Mouse (Mus musculus) retina, embryonic 14.5 days (tissue): ENCODE results near the gene Olfr1297.

ENCODE experiments used
- DNase-seq: peaks from one replicate; pipeline ENCODE4 v3.0.0-alpha.2; 2015; ENCODE audit warnings: low spot score

The Olfr1297 gene

DNA sequence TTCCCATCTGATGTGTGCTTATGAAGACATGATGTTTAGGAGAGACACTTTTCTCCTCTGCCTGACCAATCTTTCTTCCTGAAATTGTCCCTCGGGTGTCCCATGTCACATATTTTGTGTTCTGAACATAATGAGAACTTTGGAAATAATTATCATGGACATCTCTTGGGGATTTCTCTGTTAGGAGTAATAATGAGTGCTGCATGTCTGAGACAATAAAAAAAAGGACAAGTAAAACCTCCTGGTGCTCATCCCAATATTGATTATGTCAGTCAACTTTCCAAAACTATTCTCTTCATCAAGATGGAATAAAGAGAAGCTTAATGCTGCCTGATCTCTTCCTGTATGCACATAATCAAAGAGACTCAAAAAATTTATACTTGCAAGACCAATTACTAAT lies at the start of gene Olfr1297:
Gene Olfr1297 (minus strand): TSS at position 101 of the 400 bp plus-strand sequence.
- DNase-seq: no peak

DNA sequence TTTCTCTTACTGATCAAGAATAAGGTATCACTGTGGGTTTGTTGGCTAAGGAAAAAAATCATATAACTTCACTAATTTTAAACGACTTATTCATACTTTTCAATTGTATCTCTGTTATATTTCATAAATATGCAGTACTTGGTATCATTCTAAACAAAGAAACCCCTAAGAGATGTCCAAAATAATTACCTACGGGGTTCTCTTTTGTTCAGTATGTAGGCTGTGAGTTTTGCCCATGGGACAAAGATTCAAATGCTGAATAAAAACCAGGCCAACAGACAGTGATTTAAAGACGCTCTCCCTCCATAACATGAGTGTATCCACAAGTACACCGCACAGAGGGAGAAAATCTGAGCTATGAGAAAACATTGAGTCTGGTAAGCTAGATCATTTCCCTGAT lies 34.8 kb upstream of the Olfr1297 start, which contains the start of gene Olfr1299:
Gene Olfr1299 (plus strand): TSS at position 301 of the 400 bp plus-strand sequence.
- DNase-seq: no peak

DNA sequence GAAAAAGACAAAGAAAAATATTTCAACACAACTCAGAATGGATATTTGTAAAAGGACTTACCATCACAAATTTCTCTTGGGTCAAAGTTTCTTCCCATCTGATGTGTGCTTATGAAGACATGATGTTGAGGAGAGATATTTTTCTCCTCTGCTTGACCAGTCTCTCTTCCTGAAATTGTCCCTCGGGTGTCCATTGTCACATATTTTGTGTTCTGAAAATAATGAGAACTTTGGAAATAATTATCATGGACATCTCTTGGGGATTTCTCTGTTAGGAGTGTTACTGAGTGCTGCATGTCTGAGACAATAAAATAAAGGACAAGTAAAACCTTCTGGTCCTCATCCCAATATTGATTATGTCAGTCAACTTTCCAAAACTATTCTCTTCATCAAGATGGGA lies 22.8 kb upstream of the Olfr1297 start, which contains the start of gene Olfr1298:
Gene Olfr1298 (minus strand): TSS at position 101 of the 400 bp plus-strand sequence.
- DNase-seq: no peak

DNA sequence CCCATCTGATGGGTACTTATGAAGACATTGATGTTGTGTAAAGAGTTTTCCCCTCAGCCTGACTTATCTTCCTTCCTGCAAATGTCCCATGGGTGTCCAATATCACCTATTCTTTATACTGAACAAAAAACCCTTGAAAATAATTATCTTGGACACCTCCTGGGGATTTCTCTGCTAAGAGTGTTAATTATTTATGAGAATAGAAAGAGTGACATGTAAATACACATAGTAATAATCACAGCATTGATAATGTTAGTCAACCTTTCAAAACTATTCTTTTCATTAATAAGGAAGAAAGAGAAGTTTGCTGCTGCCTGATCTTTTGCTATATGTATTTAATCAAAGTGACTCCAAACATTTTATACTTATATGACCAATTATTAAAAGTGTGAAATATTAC lies 56.7 kb downstream of the Olfr1297 start, which contains the start of gene Olfr1295:
Gene Olfr1295 (minus strand): TSS at position 101 of the 400 bp plus-strand sequence.
- no peak for DNase-seq
